Mouse (Mus musculus): ENCODE data around the gene Tmem116.

The Tmem116 gene

DNA sequence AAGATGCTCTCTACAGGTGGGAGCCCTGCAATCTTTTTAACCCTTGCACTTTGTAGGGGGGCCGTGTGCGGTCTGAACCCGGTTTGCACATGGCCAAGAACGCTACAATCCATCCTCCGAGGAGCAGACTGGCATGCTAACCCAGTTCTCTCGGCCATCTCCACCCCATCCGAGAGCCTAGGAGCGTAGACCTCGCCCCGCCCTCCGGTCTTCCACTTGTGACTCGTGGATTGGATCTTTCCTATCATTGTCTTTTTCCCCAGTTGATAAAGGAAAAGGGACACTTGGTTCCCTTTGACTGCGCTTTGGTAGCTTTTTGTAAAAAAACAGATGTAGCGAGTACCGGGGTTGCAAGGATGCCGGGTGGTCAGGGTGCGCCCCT is at the start of gene Tmem116:
Gene Tmem116 (plus strand): TSS at position 250 of the 382 bp plus-strand sequence.
- no peak for DNase-seq (ENCODE audit: low spot score in 2 of 2)

- DNase-seq (ENCODE audit: low spot score in 2 of 2), result no peak
Measured at GRCm38 (mm10) chr5:121407856-121408255, 43.8 kb upstream of the Tmem116 start.

DNA sequence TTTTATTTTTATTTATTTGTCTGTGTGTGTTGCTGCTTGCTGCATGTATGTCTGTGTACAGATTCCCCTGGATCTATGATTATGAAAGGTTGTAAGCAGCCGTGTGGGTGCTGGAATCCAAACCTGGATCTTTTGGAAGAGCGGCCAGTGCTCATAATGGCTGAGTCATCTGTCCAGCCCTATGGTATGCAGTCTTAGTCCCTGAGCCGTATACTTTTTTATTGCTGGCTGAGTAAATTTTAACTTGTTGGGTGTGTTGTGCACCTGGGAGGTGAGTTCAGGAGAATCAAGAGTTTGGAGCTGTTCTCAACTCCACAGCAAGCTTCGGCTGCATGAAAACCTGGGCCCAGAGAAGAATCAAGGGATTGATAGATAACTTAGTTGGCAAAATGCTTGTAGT is 40.7 kb upstream of the Tmem116 start:
- no peak for DNase-seq (ENCODE audit: low spot score in 2 of 2)

- no peak for DNase-seq (ENCODE audit: low spot score in 2 of 2)
Measured at GRCm38 (mm10) chr5:121420721-121421120, 31.0 kb upstream of the Tmem116 start.

DNA sequence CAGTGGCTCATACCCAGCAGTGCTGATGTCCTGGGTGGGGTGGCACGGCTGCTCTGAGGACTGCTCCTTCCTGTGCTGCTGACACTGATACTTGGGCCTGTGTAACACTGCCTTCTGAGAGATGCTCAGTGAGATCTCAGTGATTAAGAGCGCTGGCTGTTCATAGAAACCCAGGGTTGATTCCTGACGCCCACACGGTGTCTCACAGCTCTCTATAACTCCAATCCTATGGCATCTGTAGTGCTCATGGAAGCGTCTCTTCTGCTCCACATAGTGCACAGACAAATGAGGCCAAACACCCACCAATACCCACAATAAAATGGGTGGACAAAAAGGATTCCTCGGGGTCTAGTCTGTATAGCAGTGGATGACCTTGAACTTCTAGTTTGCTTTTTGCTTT is 28.9 kb upstream of the Tmem116 start:
- DNase-seq (ENCODE audit: low spot score in 2 of 2), result peak in 1 of 2 experiments; percentile 33

GRCm38 (mm10) chr5:121423297-121423696 is 28.4 kb upstream of the Tmem116 start:
- no peak for DNase-seq (ENCODE audit: low spot score in 2 of 2)

DNA sequence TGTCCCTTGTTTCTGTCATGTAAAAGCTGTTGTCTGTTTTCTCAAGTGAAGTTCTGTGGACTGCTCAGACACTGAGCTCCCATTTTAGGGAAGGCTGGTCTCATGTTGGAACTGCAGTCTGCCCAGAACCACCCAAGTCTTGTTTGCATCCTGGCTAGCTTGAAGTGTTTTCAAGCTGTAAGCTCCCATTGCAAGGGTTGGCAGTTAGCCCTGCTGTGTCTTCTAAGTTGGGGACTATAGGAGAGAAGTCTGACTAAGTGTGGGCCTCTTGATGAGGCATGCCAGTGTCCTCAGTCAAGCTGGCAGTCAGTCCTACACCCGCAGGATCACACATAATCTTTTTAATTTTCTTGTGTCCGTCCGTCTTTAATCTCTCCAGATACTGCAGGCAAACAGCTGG is 22.7 kb upstream of the Tmem116 start:
- DNase-seq (ENCODE audit: low spot score in 2 of 2), result peak in 1 of 2 experiments; percentile 22

DNA sequence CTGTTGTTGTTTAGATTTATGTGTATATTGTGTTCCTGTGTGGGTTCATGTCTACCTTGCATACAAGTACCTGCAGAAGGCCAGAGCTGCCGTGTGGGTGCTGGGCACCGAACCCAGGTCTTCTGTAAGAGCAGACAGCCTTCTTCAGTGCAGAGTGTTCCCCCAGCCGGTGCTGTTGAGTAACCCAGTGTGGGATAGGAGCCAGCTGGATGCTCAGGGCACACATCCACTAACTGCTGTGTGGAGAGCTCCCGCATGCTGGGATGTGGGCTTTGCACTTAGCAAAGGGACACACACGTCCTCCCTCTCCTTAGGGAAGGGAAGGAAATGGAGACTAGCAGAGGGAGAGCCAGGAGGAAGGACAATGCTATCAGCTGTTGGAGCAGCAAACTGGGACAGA is 13.6 kb upstream of the Tmem116 start:
- no peak for DNase-seq (ENCODE audit: low spot score in 2 of 2)

DNA sequence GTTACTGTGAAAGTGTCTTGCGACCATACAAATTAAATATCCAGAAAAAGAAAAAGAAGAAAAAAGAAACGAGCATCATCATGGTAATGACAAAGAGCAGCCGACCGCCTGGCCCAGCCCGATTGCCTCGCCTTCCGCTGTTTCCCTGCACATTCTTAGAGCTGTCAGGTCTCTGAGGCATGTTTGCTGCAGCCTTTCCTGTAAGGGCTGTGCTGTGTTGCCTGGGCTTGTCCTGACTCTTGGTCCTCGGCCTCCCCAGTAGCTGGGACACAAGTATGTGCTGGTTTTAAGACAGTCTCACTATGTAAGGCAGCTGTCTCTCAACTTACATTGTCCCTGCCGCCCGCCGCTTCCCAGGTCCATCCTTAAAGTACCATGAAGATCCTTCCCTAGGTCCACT is 12.9 kb upstream of the Tmem116 start:
- no peak for DNase-seq (ENCODE audit: low spot score in 2 of 2)

GRCm38 (mm10) chr5:121443548-121443947 is 8.1 kb upstream of the Tmem116 start:
- DNase-seq (ENCODE audit: low spot score in 2 of 2), result no peak

- DNase-seq (ENCODE audit: low spot score in 2 of 2), result no peak
Measured at GRCm38 (mm10) chr5:121444870-121445269, 6.8 kb upstream of the Tmem116 start.

DNA sequence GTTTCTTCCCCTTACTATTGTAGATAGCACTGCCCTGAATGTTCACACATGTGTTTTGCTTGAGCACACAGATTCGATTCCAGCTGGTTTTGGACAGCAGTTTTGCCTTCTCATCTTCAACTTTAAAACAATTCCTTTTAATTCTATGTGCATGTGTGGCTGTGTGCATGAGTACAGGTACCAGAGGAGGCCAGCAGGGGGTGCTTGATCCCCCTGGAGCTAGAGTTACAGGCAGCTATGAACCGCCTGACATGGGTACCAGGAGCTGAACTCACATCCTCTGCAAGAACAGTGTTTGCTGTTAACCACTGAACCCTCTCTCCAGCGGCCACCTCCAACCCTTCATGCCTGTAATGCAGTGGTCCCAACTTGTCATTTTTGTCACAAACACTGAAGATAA is 3.2 kb upstream of the Tmem116 start:
- DNase-seq (ENCODE audit: low spot score in 2 of 2), result no peak

DNA sequence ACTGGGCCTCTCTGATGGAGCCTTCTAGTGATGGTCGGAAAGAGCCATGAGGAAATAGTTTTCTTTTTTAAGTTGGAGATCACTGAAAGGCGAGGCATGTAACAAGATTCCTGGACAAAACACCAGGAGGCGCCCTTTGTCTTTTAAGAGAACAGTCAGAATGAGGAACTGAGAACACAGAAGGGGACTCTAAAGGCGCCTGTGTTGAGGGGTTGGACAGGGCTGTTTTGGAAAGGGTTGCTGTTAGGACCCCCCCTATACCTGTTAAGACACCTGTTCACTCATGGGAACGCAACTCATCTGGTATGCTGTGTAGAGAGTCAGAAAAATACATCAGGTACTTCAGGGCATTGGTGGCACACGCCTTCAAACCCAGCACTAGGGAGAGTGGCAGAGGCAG is 1.7 kb upstream of the Tmem116 start:
- DNase-seq (ENCODE audit: low spot score in 2 of 2), result no peak

- DNase-seq (ENCODE audit: low spot score in 2 of 2), result no peak
Measured at GRCm38 (mm10) chr5:121450476-121450875, 1.2 kb upstream of the Tmem116 start.

- no peak for DNase-seq (ENCODE audit: low spot score in 2 of 2)
Measured at GRCm38 (mm10) chr5:121451203-121451602, 490 bp upstream of the Tmem116 start.

DNA sequence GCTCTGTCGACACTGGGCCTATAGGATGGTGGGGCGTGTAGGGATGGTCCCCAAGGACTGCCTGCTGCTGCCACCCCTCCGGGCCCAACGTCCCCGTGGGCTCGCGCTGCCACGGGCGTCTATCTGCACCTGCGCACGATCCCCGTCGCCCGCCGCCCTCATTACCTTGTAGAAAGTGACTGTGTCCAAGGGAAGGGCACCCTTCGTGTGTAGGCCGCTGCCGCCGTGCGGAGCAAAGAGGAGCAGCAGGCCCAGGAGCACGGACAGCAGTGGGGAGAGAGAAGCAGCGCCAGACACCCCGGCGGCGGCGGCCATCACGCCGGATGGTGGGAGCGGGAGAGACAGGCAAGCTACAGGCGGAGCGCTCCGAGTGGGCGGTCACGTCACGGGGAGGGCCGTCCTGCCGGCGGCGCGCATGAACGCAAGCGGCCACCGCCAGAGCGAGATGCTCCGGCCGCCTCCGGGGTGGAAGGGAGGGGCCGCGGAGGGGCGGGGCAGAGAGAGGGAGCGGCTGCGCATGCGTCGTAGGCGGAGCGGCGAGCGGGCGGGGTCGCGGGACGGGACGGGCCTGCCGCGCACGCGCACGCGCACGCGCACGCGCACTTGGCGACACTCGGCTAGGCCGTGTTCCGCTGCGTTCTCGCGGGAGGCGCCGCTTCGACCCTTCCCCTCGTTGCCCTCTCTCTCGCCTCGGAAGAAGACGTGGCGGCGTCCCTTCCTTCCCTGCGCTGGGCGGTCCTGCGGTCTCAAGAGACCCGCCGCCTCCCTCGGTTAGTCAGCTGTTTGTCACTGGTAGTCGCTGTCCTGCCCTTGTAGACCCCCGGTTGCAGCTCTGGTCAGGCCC is 555 bp downstream of the Tmem116 start, which contains the start of gene Erp29:
Gene Erp29 (minus strand): TSS at position 481 of the 844 bp plus-strand sequence.
- DNase-seq (ENCODE audit: low spot score in 2 of 2), result peak; percentile 97 to 98

DNA sequence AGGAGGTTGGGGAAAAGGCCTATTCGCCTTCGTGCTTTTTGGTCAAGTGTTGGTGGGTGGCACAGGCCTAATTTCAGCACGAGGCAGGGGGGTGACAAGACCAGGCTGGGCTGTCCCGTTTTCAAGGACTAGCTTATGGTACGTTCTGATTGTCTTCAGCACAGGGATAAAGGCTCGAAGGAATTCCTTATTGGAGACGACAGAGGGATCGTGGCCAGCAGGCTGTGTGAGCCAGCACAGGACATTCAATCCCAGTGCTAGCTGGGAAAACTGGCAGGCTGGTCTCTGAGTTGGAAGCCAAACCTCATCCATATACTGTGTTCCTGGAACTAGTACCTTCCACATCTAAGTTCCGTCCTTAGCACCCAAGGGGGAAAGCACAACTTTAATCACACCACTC is 1.2 kb downstream of the Tmem116 start:
- DNase-seq (ENCODE audit: low spot score in 2 of 2), result no peak

GRCm38 (mm10) chr5:121453743-121454502 is 2.2 kb downstream of the Tmem116 start:
- no peak for DNase-seq (ENCODE audit: low spot score in 2 of 2)

DNA sequence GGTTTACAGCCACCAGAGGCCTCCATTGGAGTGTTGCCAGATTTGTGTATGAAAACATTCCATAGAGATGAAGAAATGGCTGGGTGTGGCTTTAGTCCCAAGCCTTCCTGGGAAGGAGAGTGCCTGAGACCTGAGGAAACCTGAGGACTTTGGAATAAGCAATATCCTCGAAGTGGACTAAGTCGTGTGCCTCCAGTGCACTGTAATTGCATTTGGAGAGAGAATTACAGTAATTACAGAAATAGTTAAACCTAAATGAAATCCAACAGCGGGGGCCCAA is 2.8 kb downstream of the Tmem116 start:
- DNase-seq (ENCODE audit: low spot score in 2 of 2), result no peak

- no peak for DNase-seq (ENCODE audit: low spot score in 2 of 2)
Measured at GRCm38 (mm10) chr5:121455510-121456265, 4.0 kb downstream of the Tmem116 start.

DNA sequence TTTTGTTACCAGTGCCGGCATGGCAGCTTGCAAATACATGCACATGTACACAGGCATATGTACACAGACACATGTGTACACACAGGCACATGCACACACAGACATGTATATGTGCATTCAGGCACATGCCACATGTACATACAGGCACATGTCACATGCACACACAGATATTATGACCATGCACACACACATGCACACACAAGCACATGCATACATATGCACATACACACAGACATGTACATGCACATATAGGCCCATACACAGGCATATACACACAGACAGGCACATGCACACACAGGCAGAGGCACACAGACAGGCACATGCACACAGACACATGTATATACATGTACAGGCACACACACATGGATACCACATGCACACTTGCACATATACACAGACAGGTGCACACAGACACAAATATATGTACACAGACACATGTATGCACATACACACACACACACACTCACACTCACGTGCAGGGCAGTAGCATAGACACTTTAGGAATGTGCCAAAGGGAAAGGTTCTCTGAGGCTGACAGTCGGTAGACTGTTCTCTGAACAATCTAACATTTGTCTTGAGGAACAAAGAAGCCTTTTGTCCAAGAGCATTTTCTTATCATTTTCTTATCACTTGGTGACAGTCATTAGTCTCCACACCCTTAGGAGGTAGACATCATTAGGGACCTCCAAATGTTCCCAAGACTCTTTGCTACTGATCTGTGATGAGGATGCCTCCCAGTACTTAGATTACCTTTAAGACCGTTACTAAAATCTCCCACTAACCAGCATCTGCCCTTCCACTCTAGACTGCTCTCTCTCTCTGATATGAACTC is 9.9 kb downstream of the Tmem116 start:
- no peak for DNase-seq (ENCODE audit: low spot score in 2 of 2)

DNA sequence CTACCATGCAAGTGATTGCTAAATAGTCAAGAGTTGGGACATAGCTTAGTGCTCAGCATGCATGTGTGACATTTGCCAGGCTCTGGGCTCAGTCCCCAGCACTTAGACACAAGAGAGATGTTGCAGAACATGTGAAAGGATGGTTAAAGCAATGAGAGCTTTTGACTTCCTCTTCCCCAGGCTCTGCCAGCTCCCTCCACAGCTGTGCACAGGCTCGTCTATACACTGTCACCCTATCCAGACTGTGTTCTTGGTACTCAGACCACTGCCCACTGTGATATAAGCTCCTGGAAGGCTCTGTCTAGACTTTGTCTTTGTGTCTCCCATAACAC is 10.4 kb downstream of the Tmem116 start:
- DNase-seq (ENCODE audit: low spot score in 2 of 2), result no peak

Data from right cerebral cortex, postnatal 36 days (tissue).